Mouse (Mus musculus) midbrain, embryonic 13.5 days (tissue): ENCODE results near the gene Obscn. TPM values are rescaled to one million over a fixed set of nuclear protein-coding genes. Genes with fewer than 3 reads are reported as not detected.

ENCODE experiments used
- ATAC-seq: fragments of 200-750 bp; cut with Nextera tagmentation; 2 replicates; pipeline ENCODE4 v1.8.0; 2017; ENCODE audit warnings: mild to moderate bottlenecking, moderate TSS enrichment, moderate library complexity
- H3K27ac ChIP-seq: fragments of 300-500 bp; sonication (generic); 2 replicates; pipeline ENCODE4 v1.5.1; 2015; ENCODE audit warnings: inconsistent platforms, mild to moderate bottlenecking, moderate library complexity
- H3K27me3 ChIP-seq: fragments of 300-500 bp; sonication (generic); 2 replicates; pipeline ENCODE4 v1.6.1; 2015; ENCODE audit warnings: mild to moderate bottlenecking, inconsistent platforms
- H3K36me3 ChIP-seq: fragments of 300-500 bp; sonication (generic); 2 replicates; pipeline ENCODE4 v1.6.1; 2015; ENCODE audit warnings: mild to moderate bottlenecking, inconsistent platforms
- H3K4me1 ChIP-seq: fragments of 300-500 bp; sonication (generic); replicated peaks from 2 replicates; pipeline ENCODE4 v1.6.1; 2015; ENCODE audit warnings: inconsistent platforms
- H3K4me2 ChIP-seq: fragments of 300-500 bp; sonication (generic); replicated peaks from 2 replicates; pipeline ENCODE4 v1.6.1; 2015; ENCODE audit warnings: moderate library complexity, mild to moderate bottlenecking, inconsistent platforms
- H3K4me3 ChIP-seq: fragments of 300-500 bp; sonication (generic); replicated peaks from 2 replicates; pipeline ENCODE4 v1.5.1; 2015; ENCODE audit warnings: mild to moderate bottlenecking, inconsistent platforms
- H3K9ac ChIP-seq: fragments of 300-500 bp; sonication (generic); replicated peaks from 2 replicates; pipeline ENCODE4 v1.6.1; 2015; ENCODE audit warnings: mild to moderate bottlenecking, inconsistent platforms
- H3K9me3 ChIP-seq: fragments of 300-500 bp; sonication (generic); 2 replicates; pipeline ENCODE4 v1.6.1; 2016; ENCODE audit warnings: mild to moderate bottlenecking, inconsistent platforms
- WGBS: fragments of 180-500 bp; shearing (Covaris S2); methylation state at CpG from one replicate; pipeline ENCODE4 v1.1.7; 2015; 5-methylcytosine and 5-hydroxymethylcytosine counted together
- polyA plus RNA-seq: library from polyadenylated mRNA; unstranded; fragments of >200 nt; fragmentation: Nextera tagmentation; extraction: Ambion mirVana; gene quantifications from 2 replicates; pipeline ENCODE4 v1.2.1, GENCODE M21; 2015

Obscn gene
- polyA plus RNA-seq, 1 experiment from 2014 or later, result 0.08 TPM

GRCm38 (mm10) chr11:59026411-59026810 lies 109.8 kb downstream of the Obscn start:
- no peaks in the 10 kb centered on the region for H3K9me3 ChIP-seq
- no peak overlapping the region for H3K9ac ChIP-seq
- 93% methylated on average over 6 of the region's 6 CpGs for WGBS
- H3K4me2 ChIP-seq, result no peak overlapping the region
- H3K27me3 ChIP-seq, result no peaks in the 10 kb centered on the region
- no peak overlapping the region for H3K4me3 ChIP-seq
- ATAC-seq, result no peak
- no peaks in the 10 kb centered on the region for H3K4me1 ChIP-seq
- H3K27ac ChIP-seq, result no peak overlapping the region
- no peaks in the 10 kb centered on the region for H3K36me3 ChIP-seq

DNA sequence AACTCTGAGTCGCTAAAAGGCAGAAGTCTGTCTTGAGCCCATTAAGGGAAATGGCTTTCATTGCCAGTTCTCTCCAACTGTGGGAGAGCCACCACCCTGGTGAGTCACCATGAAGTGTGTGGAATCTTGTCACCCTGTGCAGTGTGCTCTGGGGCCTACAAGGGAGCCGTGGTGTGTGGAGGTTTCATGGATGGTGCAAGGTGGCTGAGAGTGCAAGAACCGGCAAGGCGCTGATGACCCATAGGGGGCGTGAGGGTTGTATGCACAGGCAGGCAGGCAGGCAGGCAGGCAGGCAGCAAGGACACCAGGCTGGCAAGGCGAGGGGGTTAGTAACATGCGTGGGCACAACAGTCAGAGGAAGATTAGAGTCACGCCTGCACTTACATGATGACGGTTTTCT lies 121.2 kb downstream of the Obscn start:
- ATAC-seq, result no peak
- Histone ChIP-seq H3K36me3 (no peaks in the 10 kb centered on the region), H3K4me2 (no peak overlapping the region), H3K4me1 (no peaks in the 10 kb centered on the region), H3K27ac (no peak overlapping the region), H3K9me3 (no peaks in the 10 kb centered on the region), H3K4me3 (no peak overlapping the region), H3K9ac (no peak overlapping the region), H3K27me3 (no peaks in the 10 kb centered on the region)
- 33% methylated on average over 9 of the region's 9 CpGs for WGBS

DNA sequence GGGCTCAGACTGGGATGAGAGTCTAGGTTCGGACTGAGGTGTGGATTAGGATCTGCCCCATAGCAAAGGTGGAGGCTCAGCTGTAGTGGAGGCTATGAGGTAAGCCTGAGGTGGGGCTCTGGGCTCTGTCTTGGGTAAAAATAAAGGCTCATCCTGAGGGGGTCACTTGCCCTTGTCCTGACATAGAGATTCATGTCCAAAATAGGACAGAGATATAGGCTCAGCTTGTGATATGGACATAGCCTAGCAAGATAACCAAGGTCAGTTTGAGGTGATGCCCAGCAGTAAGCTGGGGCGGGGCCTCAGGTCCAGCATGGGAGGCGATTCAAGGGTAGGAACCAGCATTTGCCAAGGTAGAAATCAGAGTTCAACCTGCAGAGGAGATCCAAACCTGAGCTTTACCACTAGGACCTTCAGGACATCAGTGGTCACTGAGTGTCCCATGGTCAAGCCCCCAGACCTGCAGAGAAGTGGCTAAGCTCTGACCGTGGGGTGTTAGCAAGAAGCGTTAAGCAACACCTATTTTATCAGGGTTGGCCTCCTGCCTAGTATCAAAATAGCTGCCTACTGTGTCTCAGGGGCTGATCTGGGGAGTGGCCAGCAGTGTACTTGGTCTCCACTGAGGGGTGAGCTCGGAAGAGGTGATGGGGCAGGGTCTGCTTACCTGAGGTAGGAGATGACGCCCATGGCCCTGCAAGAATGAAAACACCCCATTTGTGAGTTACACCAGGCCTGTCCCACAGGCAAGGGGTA lies 133.7 kb downstream of the Obscn start:
- H3K4me2 ChIP-seq, result no peak overlapping the region
- no peak overlapping the region for H3K9ac ChIP-seq
- H3K36me3 ChIP-seq, result no peaks in the 10 kb centered on the region
- no peak overlapping the region for H3K27ac ChIP-seq
- ATAC-seq, result no peak
- no peaks in the 10 kb centered on the region for H3K27me3 ChIP-seq
- H3K4me1 ChIP-seq, result no peaks in the 10 kb centered on the region
- 80% methylated on average over 7 of the region's 7 CpGs for WGBS
- no peak overlapping the region for H3K4me3 ChIP-seq
- no peaks in the 10 kb centered on the region for H3K9me3 ChIP-seq

DNA sequence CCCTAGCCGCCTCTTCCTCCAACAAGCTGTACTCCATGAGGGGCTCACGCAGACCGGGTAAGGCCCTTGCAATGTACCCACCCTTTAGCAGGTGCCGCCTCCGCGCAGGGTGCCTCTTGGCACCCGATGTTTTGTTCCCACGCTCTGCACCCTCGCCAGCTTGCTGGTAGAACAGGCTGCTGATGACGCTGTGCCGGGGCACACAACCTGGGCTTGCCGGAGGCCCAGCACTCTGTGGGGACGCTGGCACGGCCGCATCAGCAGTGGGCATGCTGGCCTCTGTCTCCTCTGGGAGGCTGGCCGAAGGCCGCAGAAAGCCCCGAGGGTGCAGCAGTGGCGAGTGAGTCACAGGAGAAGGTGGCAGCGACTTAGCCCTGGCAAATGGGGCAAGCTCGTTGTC lies 135.6 kb downstream of the Obscn start:
- H3K4me1 ChIP-seq, result no peaks in the 10 kb centered on the region
- no peak for ATAC-seq
- no peak overlapping the region for H3K27ac ChIP-seq
- peaks cover 9% of the 10 kb centered on the region for H3K27me3 ChIP-seq
- WGBS, result 92% methylated on average over 21 of the region's 21 CpGs
- H3K9me3 ChIP-seq, result no peaks in the 10 kb centered on the region
- H3K4me2 ChIP-seq, result no peak overlapping the region
- H3K9ac ChIP-seq, result no peak overlapping the region
- H3K4me3 ChIP-seq, result no peak overlapping the region
- no peaks in the 10 kb centered on the region for H3K36me3 ChIP-seq

GRCm38 (mm10) chr11:58999830-59000229 lies 136.4 kb downstream of the Obscn start:
- Histone ChIP-seq H3K4me1 (peaks cover 2% of the 10 kb centered on the region; the same call in 1 of the 2 replicates), H3K36me3 (no peaks in the 10 kb centered on the region), H3K4me3 (no peak overlapping the region), H3K27me3 (peaks cover 17% of the 10 kb centered on the region), H3K9me3 (no peaks in the 10 kb centered on the region), H3K27ac (no peak overlapping the region), H3K4me2 (no peak overlapping the region), H3K9ac (no peak overlapping the region)
- 87% methylated on average over 6 of the region's 6 CpGs for WGBS
- ATAC-seq, result no peak

DNA sequence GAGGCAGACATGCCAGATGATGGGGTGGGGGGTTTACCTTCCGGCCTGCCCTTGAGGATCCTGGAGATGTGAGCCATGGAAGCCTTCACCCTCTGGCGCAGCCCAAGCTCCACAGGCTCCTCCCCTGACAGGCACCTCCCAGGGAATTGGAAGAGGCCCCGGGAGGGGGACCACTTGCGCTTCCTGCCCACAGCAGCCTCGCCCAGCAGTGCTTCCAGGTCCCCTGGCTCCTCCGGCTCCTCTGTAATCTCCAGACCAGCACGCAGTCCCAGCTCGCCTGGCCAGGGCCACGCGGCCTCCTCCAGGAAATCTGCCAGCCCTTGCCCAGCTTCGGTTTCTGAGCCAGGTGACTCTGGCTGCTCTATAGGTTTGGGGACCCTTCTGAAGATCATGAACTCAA lies 137.0 kb downstream of the Obscn start:
- H3K4me1 ChIP-seq, result peaks cover 8% of the 10 kb centered on the region
- no peaks in the 10 kb centered on the region for H3K36me3 ChIP-seq
- no peak overlapping the region for H3K4me2 ChIP-seq
- WGBS, result 59% methylated on average over 11 of the region's 11 CpGs
- peaks cover 20% of the 10 kb centered on the region for H3K27me3 ChIP-seq
- no peak for ATAC-seq
- no peaks in the 10 kb centered on the region for H3K9me3 ChIP-seq
- no peak overlapping the region for H3K9ac ChIP-seq
- no peak overlapping the region for H3K4me3 ChIP-seq
- no peak overlapping the region for H3K27ac ChIP-seq

DNA sequence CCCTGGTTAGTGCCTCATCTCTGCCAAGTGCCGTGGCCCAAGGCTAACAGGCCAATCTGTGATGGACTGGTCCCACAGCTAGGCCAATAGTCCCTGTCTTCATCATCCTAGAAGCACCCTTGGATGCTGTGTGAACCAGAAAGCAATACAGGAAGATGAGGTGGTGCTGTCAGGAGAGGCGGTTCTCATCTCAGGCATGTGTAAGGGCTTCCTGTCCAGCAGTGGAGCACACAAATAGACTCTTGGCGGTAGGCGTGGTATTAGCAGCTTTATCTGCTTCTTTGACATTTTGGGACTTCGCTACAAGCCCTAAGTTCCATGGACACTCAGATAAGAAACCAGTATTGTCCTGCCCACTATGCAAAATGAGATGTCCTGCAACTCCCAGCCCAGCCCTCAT lies 138.7 kb downstream of the Obscn start:
- 83% methylated on average over 5 of the region's 5 CpGs for WGBS
- H3K4me3 ChIP-seq, result no peak overlapping the region
- no peak overlapping the region for H3K4me2 ChIP-seq
- peaks cover 30% of the 10 kb centered on the region for H3K27me3 ChIP-seq
- H3K9ac ChIP-seq, result no peak overlapping the region
- H3K4me1 ChIP-seq, result peaks cover 10% of the 10 kb centered on the region
- H3K9me3 ChIP-seq, result no peaks in the 10 kb centered on the region
- H3K36me3 ChIP-seq, result no peaks in the 10 kb centered on the region
- no peak for ATAC-seq
- no peak overlapping the region for H3K27ac ChIP-seq

DNA sequence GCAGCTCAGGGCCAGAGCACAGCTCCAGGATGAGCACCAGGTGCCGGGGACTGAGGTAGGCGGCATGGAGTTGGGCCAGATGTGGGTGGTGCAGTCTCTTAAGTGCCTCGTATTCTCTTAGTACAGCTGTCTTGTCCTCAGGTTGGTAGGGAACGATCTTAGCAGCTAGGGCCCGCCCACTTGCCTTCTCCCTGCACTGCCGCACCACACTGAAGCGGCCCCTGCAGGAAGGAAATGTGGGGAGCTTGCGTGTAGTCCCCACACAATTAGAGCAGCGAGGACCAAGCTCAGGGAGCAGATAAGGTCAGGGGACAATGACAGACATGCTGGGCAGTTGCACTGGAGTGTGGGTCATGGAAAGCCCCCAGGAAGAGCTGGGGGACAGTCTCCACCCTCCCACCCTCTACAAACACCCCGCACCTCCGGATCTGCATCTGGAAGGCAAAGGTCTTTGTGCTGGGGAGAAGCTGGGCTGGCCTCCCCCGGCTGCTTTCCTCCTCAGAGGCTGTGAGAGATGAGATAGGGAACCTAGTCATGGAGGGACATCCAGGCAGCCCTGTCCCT lies 140.3 kb downstream of the Obscn start:
- Histone ChIP-seq H3K4me2 (no peak overlapping the region), H3K27me3 (peaks cover 30% of the 10 kb centered on the region), H3K4me1 (peaks cover 10% of the 10 kb centered on the region), H3K4me3 (no peak overlapping the region), H3K9me3 (no peaks in the 10 kb centered on the region), H3K36me3 (peaks cover 6% of the 10 kb centered on the region), H3K9ac (no peak overlapping the region), H3K27ac (no peak overlapping the region)
- no peak for ATAC-seq
- WGBS, result 61% methylated on average over 12 of the region's 12 CpGs

DNA sequence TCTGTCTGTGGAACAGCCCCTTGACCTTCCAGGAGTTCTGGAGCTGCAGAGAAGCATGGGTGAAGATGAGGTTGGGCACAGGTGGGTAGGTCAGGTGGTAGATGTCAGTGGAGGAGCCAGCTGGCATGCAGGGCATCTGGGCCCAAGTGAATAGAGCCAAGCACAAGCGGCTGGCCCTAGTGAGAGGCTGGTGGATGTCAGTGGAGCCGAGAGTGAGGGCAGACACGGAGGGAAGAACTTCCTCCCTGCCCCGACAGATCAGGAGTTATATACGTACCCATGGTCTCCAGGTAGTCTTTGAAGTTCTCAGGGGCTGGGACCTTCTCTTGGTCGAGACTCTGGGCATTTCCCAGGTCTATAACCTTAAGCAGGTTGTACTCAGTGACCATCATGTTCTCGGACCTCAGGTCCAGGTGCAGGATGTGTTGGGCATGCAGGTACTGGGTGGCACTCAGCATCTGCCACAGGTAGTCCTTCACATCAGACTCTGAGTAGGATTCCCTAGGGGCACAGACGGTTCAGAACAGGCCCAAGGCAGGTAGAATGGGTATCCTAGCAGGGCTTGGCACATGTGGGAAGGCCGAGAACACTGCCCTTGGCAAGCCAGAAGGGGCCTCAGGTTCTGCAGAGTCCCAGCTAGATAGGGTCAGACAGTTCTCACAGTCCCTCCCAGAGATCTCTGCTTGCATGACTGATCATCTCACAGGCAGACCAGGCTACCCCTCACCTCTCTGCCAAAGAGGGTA lies 141.0 kb downstream of the Obscn start:
- Histone ChIP-seq H3K4me2 (peak overlapping the region; percentile 64), H3K4me3 (peak overlapping the region; percentile 37), H3K4me1 (peaks cover 10% of the 10 kb centered on the region), H3K27me3 (peaks cover 30% of the 10 kb centered on the region), H3K27ac (no peak overlapping the region), H3K36me3 (peaks cover 13% of the 10 kb centered on the region), H3K9ac (no peak overlapping the region), H3K9me3 (no peaks in the 10 kb centered on the region)
- WGBS, result 81% methylated on average over 9 of the region's 9 CpGs
- ATAC-seq, result no peak

GRCm38 (mm10) chr11:58994337-58994826 lies 141.8 kb downstream of the Obscn start:
- Histone ChIP-seq H3K4me2 (peak overlapping the region; percentile 64), H3K36me3 (peaks cover 21% of the 10 kb centered on the region), H3K9ac (peak overlapping the region; percentile 59), H3K4me1 (peaks cover 10% of the 10 kb centered on the region), H3K9me3 (no peaks in the 10 kb centered on the region), H3K4me3 (peak overlapping the region; percentile 37), H3K27ac (no peak overlapping the region), H3K27me3 (peaks cover 30% of the 10 kb centered on the region)
- WGBS, result 1% methylated on average over 35 of the region's 35 CpGs
- ATAC-seq, result peak; percentile 66

DNA sequence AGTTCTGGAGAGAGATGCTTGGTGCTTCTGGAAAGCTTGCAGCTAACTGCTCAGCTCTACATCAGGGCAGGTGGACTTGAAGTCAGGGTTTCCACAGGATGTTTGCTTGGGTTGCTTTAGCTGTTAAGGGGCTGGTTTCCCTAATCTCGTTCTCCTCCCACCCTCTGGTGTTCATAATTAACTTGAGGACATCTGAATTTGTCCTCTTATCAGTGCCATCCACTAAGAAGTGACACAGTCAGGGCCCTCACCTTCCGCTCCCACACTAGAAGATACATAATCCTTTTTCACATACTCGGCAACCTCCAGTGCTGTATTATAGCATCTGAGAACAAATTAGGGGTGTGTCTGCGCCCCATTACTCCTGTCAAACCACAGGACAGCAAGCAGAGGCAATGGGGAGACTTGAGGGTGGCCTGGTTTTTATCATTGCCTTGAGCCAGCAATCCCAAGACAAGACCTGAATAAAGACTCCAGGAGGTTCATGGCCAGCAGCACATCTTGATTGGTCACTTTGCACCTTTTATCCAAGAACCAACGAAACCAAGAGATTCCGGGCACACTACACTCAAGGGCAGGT lies 143.0 kb downstream of the Obscn start:
- Histone ChIP-seq H3K27me3 (peaks cover 30% of the 10 kb centered on the region), H3K4me3 (no peak overlapping the region), H3K4me1 (peaks cover 10% of the 10 kb centered on the region), H3K36me3 (peaks cover 33% of the 10 kb centered on the region), H3K27ac (no peak overlapping the region), H3K9me3 (no peaks in the 10 kb centered on the region), H3K9ac (no peak overlapping the region), H3K4me2 (no peak overlapping the region)
- ATAC-seq, result no peak
- WGBS, result 85% methylated on average over 6 of the region's 6 CpGs

- Histone ChIP-seq H3K4me3 (no peak overlapping the region), H3K4me1 (peaks cover 10% of the 10 kb centered on the region), H3K27me3 (peaks cover 30% of the 10 kb centered on the region), H3K4me2 (no peak overlapping the region), H3K9me3 (no peaks in the 10 kb centered on the region), H3K27ac (no peak overlapping the region), H3K36me3 (peaks cover 46% of the 10 kb centered on the region), H3K9ac (no peak overlapping the region)
- 83% methylated on average over 3 of the region's 3 CpGs for WGBS
- ATAC-seq, result no peak
These were observed 144.3 kb downstream of the Obscn start for GRCm38 (mm10) chr11:58991911-58992310.
